Mouse (Mus musculus): ENCODE data around the gene Enox1. TPM values are rescaled to one million over a fixed set of nuclear protein-coding genes. Genes with fewer than 3 reads are reported as not detected.
A peak's percentile ranks its signal among the peaks of the same experiment; 100 is the strongest.

The Enox1 gene
- total and polyA plus RNA-seq, 3 experiments, result 0.23 to 0.80 (median 0.78) TPM

DNA sequence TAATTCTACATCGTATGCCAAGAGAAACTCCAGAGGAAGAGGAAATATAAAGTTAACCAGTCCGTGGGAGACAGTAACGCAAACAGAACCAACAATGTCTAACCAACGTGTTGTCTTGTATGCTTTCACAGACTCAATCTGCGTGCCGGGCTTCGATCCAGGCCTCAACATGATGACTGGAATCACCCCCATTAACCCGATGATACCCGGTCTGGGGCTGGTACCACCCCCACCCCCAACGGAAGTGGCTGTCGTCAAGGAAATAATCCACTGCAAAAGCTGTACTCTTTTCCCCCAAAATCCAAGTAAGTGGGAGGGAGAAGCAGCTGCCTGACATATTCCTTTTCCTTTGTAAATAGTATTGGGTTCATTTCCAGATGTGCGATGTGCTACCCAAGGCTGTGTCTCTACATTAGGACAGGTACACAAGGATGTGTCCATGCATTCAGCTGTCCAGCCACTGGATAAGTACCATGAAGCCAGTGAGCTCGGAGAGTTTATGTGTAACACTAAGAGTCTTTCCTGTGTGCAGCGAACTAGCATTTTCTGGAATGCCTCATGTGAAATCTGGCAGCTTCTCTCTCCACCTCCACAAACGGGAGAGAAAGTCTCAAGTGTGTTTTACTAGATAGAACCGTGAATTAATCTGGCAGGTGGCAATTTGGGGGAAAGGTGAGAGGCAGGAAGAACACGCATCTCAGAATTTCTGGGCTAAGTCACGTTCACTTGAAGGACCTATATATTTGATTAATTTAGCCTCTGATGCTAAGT, 421.1 kb downstream of the Enox1 start:
- Histone ChIP-seq H3K36me3 (ENCODE audit: control insufficient read depth, insufficient read depth, low read length) (no peaks in the 10 kb centered on the region), H3K27ac (no peak overlapping the region), H3K4me3 (no peak overlapping the region), H3K27me3 (ENCODE audit: control insufficient read depth, insufficient read depth, low read length) (no peaks in the 10 kb centered on the region), H3K79me2 (replicated peaks; ENCODE audit: control insufficient read depth, insufficient read depth, low read length) (no peaks in the 10 kb centered on the region), H3K4me1 (ENCODE audit: control insufficient read depth, insufficient read depth, low read length) (peaks cover 5% of the 10 kb centered on the region), H3K9ac (ENCODE audit: low read depth, low read length) (no peak overlapping the region)
- 66% methylated on average over 18 of the region's 18 CpGs for WGBS
- intact Hi-C loops (cut with DNase I), result no loop called here
- no peak for TF ChIP-seq CTCF (IDR thresholded peaks at IDR 0.05)
- TF ChIP-seq EP300 (IDR thresholded peaks at IDR 0.05; ENCODE audit: insufficient read depth, low read depth, low read length), result no peak
- TF ChIP-seq POLR2A (IDR thresholded peaks at IDR 0.05; ENCODE audit: insufficient read depth, low read depth, low read length), result no peak
- DNase-seq, result no peak

DNA sequence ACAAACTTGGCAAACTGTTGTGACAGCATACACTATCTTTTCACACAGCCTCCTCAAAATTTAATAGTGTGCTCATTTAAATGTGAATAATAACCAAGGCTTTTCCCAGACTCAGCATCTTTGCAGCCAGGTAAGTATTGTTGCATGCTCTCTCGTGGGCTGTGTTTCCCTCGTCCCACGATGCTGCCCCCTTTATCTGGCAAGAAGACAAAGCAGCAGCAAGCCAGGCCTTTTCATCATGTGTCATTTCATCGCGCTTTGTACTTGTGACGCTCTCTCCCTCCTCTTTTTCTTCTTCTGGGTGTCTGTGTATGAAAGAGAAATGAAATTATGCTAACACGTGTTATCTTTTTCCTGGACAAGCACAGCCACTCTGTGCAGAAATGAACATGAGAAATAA, 421.8 kb downstream of the Enox1 start:
- intact Hi-C loops (cut with DNase I), result no loop called here
- no peak overlapping the region for H3K27ac ChIP-seq
- H3K36me3 ChIP-seq (ENCODE audit: control insufficient read depth, insufficient read depth, low read length), result no peaks in the 10 kb centered on the region
- H3K79me2 ChIP-seq (replicated peaks; ENCODE audit: control insufficient read depth, insufficient read depth, low read length), result no peaks in the 10 kb centered on the region
- no peaks in the 10 kb centered on the region for H3K27me3 ChIP-seq (ENCODE audit: control insufficient read depth, insufficient read depth, low read length)
- no peak overlapping the region for H3K4me3 ChIP-seq
- 54% methylated on average over 7 of the region's 7 CpGs for WGBS
- no peak for TF ChIP-seq EP300 (IDR thresholded peaks at IDR 0.05; ENCODE audit: insufficient read depth, low read depth, low read length)
- TF ChIP-seq CTCF (IDR thresholded peaks at IDR 0.05), result no peak
- TF ChIP-seq POLR2A (IDR thresholded peaks at IDR 0.05; ENCODE audit: insufficient read depth, low read depth, low read length), result no peak
- peaks cover 5% of the 10 kb centered on the region for H3K4me1 ChIP-seq (ENCODE audit: control insufficient read depth, insufficient read depth, low read length)
- no peak overlapping the region for H3K9ac ChIP-seq (ENCODE audit: low read depth, low read length)
- DNase-seq, result no peak

DNA sequence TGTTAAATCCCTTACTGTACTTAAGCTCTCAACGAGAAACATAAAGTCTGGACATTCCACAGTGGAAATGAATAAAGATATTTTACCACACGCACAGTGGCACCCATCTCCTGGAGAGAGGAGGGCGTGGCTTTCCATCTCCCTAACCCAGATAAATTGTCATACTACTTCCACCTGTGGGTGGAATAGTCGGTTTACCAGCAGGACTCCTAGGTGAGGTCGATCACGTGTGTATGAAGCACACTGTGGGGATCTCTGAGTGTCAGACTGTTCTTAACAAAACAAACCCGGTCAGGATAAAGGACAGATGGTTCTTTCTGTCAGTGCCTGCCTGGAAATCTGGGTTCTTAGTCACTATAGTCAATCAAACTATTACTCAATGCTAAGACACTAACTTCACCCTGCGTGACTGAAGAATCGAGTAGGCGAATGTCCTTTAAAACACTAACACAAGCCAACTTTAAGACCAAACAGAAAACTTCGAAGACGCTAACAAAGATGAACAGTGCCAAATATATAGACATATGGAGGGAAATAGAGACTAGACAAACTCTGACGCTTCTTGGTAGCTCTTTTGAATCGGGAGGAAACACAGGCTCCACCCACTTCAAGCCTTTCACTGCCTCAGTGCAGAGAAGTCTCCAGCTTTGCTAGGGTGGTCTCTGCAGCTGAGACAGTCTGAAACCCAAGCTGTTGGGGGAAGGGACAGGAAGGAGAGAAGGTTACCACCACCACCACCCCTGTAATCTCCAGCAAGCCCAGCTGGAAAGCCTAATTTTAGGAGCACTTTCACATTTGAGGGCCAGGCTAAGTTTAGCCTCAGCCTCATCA, 423.8 kb downstream of the Enox1 start:
- H3K9ac ChIP-seq (ENCODE audit: low read depth, low read length), result no peak overlapping the region; the same call in 1 of the 2 replicates
- peak overlapping the region; percentile 71 for H3K27ac ChIP-seq
- H3K27me3 ChIP-seq (ENCODE audit: control insufficient read depth, insufficient read depth, low read length), result no peaks in the 10 kb centered on the region
- TF ChIP-seq CTCF (IDR thresholded peaks at IDR 0.05) (no peak), EP300 (IDR thresholded peaks at IDR 0.05; ENCODE audit: insufficient read depth, low read depth, low read length) (no peak), POLR2A (IDR thresholded peaks at IDR 0.05; ENCODE audit: insufficient read depth, low read depth, low read length) (no peak)
- H3K36me3 ChIP-seq (ENCODE audit: control insufficient read depth, insufficient read depth, low read length), result no peaks in the 10 kb centered on the region
- intact Hi-C loops (cut with DNase I), result no loop called here
- no peak for DNase-seq
- 61% methylated on average over 14 of the region's 14 CpGs for WGBS
- no peaks in the 10 kb centered on the region for H3K79me2 ChIP-seq (replicated peaks; ENCODE audit: control insufficient read depth, insufficient read depth, low read length)
- peaks cover 5% of the 10 kb centered on the region for H3K4me1 ChIP-seq (ENCODE audit: control insufficient read depth, insufficient read depth, low read length)
- no peak overlapping the region; the same call in 1 of the 2 replicates for H3K4me3 ChIP-seq

DNA sequence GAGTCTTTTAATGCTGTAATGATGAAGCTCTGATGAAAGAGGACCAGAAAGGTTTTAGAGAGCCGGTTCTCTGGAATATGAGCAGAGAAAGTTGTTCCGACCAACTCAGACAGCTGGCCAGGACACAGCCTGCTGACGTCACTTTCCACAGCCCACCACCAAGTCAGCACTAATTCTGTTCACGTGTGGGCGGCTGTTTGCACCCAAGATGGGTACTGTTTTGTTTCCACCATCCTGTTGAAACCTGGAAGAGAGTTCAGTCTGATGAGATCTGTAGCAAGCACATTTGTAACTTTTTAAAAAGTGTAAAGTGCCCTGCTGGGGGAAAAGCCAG, 424.3 kb downstream of the Enox1 start:
- TF ChIP-seq EP300 (IDR thresholded peaks at IDR 0.05; ENCODE audit: insufficient read depth, low read depth, low read length), result no peak
- no peak for TF ChIP-seq CTCF (IDR thresholded peaks at IDR 0.05)
- no peak for TF ChIP-seq POLR2A (IDR thresholded peaks at IDR 0.05; ENCODE audit: insufficient read depth, low read depth, low read length)
- Histone ChIP-seq H3K27me3 (ENCODE audit: control insufficient read depth, insufficient read depth, low read length) (no peaks in the 10 kb centered on the region), H3K9ac (ENCODE audit: low read depth, low read length) (no peak overlapping the region; the same call in 1 of the 2 replicates), H3K4me3 (no peak overlapping the region; the same call in 1 of the 2 replicates), H3K27ac (peak overlapping the region; percentile 71), H3K4me1 (ENCODE audit: control insufficient read depth, insufficient read depth, low read length) (peaks cover 5% of the 10 kb centered on the region), H3K79me2 (replicated peaks; ENCODE audit: control insufficient read depth, insufficient read depth, low read length) (no peaks in the 10 kb centered on the region), H3K36me3 (ENCODE audit: control insufficient read depth, insufficient read depth, low read length) (no peaks in the 10 kb centered on the region)
- DNase-seq, result peak in 1 of 2 experiments; percentile 26
- intact Hi-C loops (cut with DNase I), result no loop called here
- 24% methylated on average over 5 of the region's 5 CpGs for WGBS

DNA sequence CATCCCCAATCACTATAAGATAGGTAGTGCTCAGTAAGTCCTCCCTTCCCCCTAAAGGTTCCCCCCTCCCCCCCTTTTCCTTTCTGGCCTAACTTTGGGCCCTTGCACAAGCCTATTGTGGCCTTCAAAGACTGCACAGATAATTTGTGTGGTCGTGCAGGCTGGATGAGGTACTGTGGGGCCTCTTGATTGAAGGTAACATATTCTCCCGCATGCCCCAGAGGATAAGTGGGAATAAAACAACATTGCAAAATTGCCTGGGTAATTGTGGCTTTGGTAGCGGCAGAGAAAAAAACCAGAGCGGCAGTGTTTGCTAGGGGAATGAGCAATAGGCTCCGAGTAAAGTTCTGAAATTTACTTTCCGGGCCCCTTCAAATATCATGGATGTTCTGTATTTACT, 425.1 kb downstream of the Enox1 start:
- Histone ChIP-seq H3K27ac (no peak overlapping the region; the same call in 1 of the 2 replicates), H3K9ac (ENCODE audit: low read depth, low read length) (no peak overlapping the region), H3K4me1 (ENCODE audit: control insufficient read depth, insufficient read depth, low read length) (peaks cover 5% of the 10 kb centered on the region), H3K27me3 (ENCODE audit: control insufficient read depth, insufficient read depth, low read length) (no peaks in the 10 kb centered on the region), H3K36me3 (ENCODE audit: control insufficient read depth, insufficient read depth, low read length) (no peaks in the 10 kb centered on the region), H3K79me2 (replicated peaks; ENCODE audit: control insufficient read depth, insufficient read depth, low read length) (no peaks in the 10 kb centered on the region), H3K4me3 (no peak overlapping the region)
- 83% methylated on average over 6 of the region's 6 CpGs for WGBS
- TF ChIP-seq CTCF (IDR thresholded peaks at IDR 0.05) (no peak), EP300 (IDR thresholded peaks at IDR 0.05; ENCODE audit: insufficient read depth, low read depth, low read length) (no peak), POLR2A (IDR thresholded peaks at IDR 0.05; ENCODE audit: insufficient read depth, low read depth, low read length) (no peak)
- DNase-seq, result no peak
- intact Hi-C loops (cut with DNase I), result no loop called here

DNA sequence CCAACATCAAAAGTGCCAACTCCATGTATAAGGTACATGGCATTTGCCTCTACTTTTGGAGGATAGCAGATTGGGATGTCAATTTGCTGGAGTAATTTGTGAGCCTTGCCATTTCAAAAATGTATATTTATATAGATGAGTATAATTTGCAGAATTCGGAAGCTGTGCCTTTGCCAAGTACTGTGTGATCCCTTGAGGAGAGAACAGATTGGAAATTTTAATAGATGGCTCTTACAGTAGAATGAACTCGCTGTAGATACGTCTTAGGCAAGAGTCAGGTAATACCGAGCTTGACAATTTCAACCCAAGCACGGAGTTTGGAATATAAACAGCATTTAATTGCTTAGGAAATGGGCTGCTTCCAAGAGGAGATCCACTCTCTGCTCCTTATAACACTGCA, 427.9 kb downstream of the Enox1 start:
- TF ChIP-seq POLR2A (IDR thresholded peaks at IDR 0.05; ENCODE audit: insufficient read depth, low read depth, low read length), result no peak
- no peak for TF ChIP-seq CTCF (IDR thresholded peaks at IDR 0.05)
- no peak for TF ChIP-seq EP300 (IDR thresholded peaks at IDR 0.05; ENCODE audit: insufficient read depth, low read depth, low read length)
- no peak for DNase-seq
- peaks cover 5% of the 10 kb centered on the region for H3K4me1 ChIP-seq (ENCODE audit: control insufficient read depth, insufficient read depth, low read length)
- H3K27ac ChIP-seq, result no peak overlapping the region
- 88% methylated on average over 5 of the region's 5 CpGs for WGBS
- intact Hi-C loops (cut with DNase I), result no loop called here
- no peak overlapping the region for H3K9ac ChIP-seq (ENCODE audit: low read depth, low read length)
- H3K27me3 ChIP-seq (ENCODE audit: control insufficient read depth, insufficient read depth, low read length), result no peaks in the 10 kb centered on the region
- no peaks in the 10 kb centered on the region for H3K79me2 ChIP-seq (replicated peaks; ENCODE audit: control insufficient read depth, insufficient read depth, low read length)
- H3K4me3 ChIP-seq, result no peak overlapping the region
- no peaks in the 10 kb centered on the region for H3K36me3 ChIP-seq (ENCODE audit: control insufficient read depth, insufficient read depth, low read length)
